Mouse (Mus musculus): ENCODE measurements around the gene Bhmt. TPM values are rescaled to one million over a fixed set of nuclear protein-coding genes. Genes with fewer than 3 reads are reported as not detected.
"Not testable (repeated sequence)": the region's sequence is repeated elsewhere in the genome, so short reads cannot be mapped to it uniquely, and the experiment has no call there.

Bhmt gene
- polyA plus RNA-seq, 1 experiment from 2014 or later: 0.95 TPM

DNA sequence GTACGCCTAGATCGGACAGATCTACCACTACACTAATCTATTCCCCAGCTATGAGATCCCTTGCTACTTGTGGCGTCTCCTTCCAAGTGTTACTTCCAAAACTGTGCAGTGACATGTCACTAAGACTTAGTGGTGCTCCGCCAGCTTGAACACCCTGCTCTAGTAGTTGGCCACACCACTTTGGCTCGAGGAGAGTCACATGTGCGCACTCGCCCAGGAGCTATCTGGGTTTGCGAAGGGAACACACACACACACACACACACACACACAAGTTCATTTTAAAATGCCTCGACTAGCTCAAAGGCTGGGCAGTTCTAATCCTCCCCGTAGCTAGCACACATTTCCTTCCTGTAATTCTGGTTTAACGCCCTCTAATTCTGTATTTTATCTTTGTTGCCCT lies 36.2 kb downstream of the Bhmt start:
- Histone ChIP-seq H3K4me1 (replicated peaks) (no peaks in the 10 kb centered on the region), H3K9ac (no peak overlapping the region), H3K36me3 (no peaks in the 10 kb centered on the region), H3K27me3 (no peaks in the 10 kb centered on the region), H3K9me3 (no peaks in the 10 kb centered on the region), H3K4me2 (no peak overlapping the region), H3K4me3 (no peak overlapping the region), H3K27ac (no peak overlapping the region)
- 91% methylated on average over 11 of the region's 11 CpGs for WGBS
- no peak for ATAC-seq (ENCODE audit: low FRiP score)

DNA sequence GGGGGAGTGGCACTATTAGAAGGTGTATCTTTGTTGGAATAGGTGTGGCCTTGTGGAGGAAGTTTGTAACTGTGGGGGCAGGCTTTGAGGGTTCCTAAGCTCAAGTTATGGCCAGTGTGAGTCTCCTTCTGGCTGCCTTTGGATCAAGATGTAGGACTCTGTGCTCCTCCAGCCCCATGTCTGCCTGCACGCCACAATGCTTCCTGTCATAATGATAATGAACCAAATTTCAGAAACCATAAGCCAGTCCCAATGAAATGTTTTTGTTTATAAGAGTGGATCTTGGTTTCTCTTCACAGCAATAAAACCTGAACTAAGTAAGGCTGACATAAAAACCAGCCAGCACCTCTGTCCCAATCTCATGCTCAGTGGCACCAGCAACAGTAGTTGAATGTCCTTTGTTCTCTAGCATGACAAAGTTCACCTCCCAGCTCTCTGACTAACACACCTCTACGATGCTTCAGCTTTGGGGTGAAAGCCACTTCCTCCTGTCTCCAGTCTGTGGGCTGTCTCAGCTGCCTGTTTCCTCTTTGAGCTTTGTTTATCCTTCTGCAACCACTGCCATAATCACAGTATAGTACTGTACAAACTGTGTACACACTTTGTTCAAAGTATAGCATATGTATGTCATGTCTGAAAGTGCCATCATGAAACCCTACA lies 44.6 kb downstream of the Bhmt start:
- no peaks in the 10 kb centered on the region for H3K9me3 ChIP-seq
- WGBS: 87% methylated on average over 2 of the region's 2 CpGs
- no peak for ATAC-seq (ENCODE audit: low FRiP score)
- no peak overlapping the region for H3K9ac ChIP-seq
- H3K27ac ChIP-seq: no peak overlapping the region
- no peak overlapping the region for H3K4me2 ChIP-seq
- H3K4me1 ChIP-seq (replicated peaks): no peaks in the 10 kb centered on the region
- no peak overlapping the region for H3K4me3 ChIP-seq
- no peaks in the 10 kb centered on the region for H3K36me3 ChIP-seq
- no peaks in the 10 kb centered on the region for H3K27me3 ChIP-seq

DNA sequence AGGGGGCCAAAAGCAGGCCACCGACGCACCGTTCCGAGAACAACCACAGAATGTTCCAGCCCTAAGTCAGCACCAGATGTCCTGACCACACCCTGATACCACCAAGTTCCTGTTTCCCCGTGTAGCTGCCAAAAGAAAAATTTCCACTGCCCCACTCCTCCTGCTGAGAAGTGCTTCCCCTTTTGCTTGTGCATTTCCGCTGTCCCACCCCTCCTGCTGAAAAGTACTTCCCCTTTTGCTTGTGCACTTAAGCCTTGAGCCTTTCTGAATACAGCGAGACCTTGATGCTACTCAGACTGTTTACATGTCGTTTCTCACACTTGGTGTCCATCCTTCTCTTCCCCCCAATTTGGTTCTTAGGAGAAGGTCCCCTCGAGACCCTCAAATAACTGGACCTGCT lies 55.2 kb downstream of the Bhmt start:
- H3K27ac ChIP-seq; H3K4me2 ChIP-seq; H3K9ac ChIP-seq; H3K4me3 ChIP-seq; H3K36me3 ChIP-seq; H3K4me1 ChIP-seq (replicated peaks); ATAC-seq (ENCODE audit: low FRiP score); H3K9me3 ChIP-seq; H3K27me3 ChIP-seq: not testable (repeated sequence)
- 94% methylated on average over 9 of the region's 9 CpGs for WGBS

DNA sequence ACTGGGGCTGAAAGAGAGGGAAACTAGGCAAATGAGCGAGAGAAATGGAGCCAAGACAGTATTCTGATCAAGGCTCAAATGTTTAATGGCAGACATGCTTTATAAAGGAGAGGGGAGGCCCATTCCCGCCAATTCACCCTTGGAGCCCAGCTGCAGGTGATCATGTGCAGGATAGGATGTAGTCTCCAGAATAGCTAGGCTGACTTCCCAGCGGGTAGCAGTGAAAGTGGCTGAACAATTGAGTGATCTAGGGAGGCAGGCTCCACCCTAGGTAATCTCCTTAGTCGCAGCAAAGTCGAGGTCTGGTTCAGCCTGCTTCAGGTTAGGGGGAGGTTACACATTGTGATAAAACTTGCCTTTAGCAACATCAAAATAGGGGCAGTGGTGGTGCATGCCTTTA lies 57.3 kb downstream of the Bhmt start:
- Histone ChIP-seq H3K9me3 (no peaks in the 10 kb centered on the region; the same call in 1 of the 2 replicates), H3K4me2 (no peak overlapping the region), H3K36me3 (no peaks in the 10 kb centered on the region), H3K27me3 (no peaks in the 10 kb centered on the region), H3K4me3 (no peak overlapping the region), H3K9ac (no peak overlapping the region), H3K27ac (no peak overlapping the region), H3K4me1 (replicated peaks) (no peaks in the 10 kb centered on the region)
- WGBS: 84% methylated on average over 5 of the region's 5 CpGs
- ATAC-seq (ENCODE audit: low FRiP score): no peak

DNA sequence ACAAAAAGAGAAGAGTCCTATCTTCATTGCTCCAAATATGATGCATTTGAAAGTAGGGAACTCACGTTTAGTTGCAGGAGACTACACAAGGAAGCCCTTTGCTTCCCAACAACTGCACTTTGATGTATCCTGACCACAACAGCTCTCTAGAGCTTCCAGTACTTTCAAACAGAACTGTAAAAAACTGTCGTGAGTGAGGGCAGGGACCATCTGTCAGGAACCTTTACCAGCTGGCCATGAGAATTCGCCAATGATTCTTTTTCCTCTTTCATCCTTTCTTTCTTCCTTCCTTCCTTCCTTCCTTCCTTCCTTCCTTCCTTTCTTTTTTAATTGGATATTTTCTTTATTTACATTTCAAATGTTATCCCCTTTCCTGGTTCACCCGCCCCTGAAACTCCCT lies 68.1 kb downstream of the Bhmt start:
- Histone ChIP-seq H3K27me3 (no peaks in the 10 kb centered on the region), H3K4me2 (no peak overlapping the region), H3K4me1 (replicated peaks) (no peaks in the 10 kb centered on the region), H3K36me3 (no peaks in the 10 kb centered on the region), H3K9ac (no peak overlapping the region), H3K9me3 (no peaks in the 10 kb centered on the region), H3K4me3 (no peak overlapping the region), H3K27ac (no peak overlapping the region)
- no peak for ATAC-seq (ENCODE audit: low FRiP score)
- 80% methylated on average over 4 of the region's 4 CpGs for WGBS

Other genes with a start within 250 kb of the Bhmt start
- gene Jmy, start 138.2 kb downstream of the Bhmt start, polyA plus RNA-seq (2015; fragmentation: Nextera tagmentation; extraction: Ambion mirVana): 5.3 and 6.9 TPM in 2 replicates
- 0.09 and 0.13 TPM in 2 replicates for gene Bhmt2, start 36.3 kb upstream of the Bhmt start, polyA plus RNA-seq (2015; fragmentation: Nextera tagmentation; extraction: Ambion mirVana)
- 0.14 and 0.66 TPM in 2 replicates for gene Dmgdh, start 36.5 kb upstream of the Bhmt start, polyA plus RNA-seq (2015; fragmentation: Nextera tagmentation; extraction: Ambion mirVana)
- 6.1 and 7.4 TPM in 2 replicates for gene Arsb, start 133.7 kb upstream of the Bhmt start, polyA plus RNA-seq (2015; fragmentation: Nextera tagmentation; extraction: Ambion mirVana)

Measured in hindbrain, embryonic 13.5 days (tissue).